Mouse (Mus musculus): ENCODE data around the gene Tspan18.

DNA sequence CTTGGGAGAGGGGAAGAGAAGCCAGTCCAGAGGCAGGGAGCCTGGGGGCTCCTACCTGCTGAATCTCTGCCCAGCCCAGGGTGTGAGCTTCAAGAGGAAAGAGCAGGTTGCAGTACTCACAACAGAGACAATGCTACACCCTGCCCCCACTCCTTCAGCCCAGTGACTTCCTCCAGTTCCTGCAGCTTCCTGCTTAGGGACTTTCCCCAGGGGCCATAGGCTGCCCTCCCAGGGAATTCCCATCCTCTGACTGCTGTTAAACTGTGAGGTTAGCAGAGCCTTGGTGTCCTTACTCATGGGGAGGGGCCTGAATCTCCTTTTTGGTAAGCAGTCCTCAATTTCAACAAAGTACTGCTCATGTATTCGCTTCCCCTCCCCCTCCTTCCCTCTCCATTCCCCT lies 120.1 kb downstream of the Tspan18 start:
- TF ChIP-seq POLR2A (IDR thresholded peaks at IDR 0.05; ENCODE audit: insufficient read depth, low read depth, low read length) (no peak), CTCF (IDR thresholded peaks at IDR 0.05) (no peak), EP300 (IDR thresholded peaks at IDR 0.05; ENCODE audit: insufficient read depth, low read depth, low read length) (peak; percentile 21; the same call in 1 of the 2 replicates)

All from heart, adult 2 months (tissue).